Mouse (Mus musculus): ENCODE results near the gene Zdhhc19.

Zdhhc19 gene

DNA sequence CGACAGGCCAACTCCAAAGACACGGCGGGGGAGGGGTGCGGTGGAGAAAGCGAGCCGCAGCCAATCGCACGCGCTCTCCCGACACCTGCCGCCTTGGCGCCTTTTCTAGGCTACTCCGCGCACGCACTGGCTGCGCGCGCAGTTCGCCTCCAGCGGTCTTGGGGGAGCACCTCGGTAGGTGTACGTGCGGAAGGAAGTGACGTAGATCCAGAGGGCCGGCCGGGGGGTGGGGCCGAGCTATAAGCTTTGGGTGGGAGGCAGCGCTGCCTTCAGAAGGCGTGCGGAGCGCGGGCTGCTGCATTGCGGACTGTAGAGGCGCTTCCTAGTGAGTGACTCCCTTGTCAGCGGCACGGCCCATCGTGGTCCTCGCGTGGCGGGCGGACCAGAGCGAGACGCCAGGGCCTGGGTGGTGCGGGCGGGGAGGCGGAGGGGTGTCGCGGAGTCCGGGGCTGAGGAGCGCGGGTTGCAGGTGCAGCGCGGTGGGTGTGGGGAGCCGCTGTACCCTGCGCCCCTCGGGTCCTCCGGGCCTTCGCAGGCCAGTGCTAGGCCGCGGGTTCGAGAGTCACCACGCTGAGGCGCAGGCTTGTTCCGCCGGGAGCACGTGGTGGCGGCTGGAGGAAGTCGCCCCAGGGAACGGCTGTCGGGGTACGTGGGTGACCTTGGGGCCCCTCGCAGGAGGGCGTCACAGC, 112.8 kb downstream of the Zdhhc19 start, which contains the start of gene Tfrc:
Gene Tfrc (plus strand): TSS at position 209 of the 689 bp plus-strand sequence.
- DNase-seq (ENCODE audit: low read depth, low spot score) = peak; percentile 99

DNA sequence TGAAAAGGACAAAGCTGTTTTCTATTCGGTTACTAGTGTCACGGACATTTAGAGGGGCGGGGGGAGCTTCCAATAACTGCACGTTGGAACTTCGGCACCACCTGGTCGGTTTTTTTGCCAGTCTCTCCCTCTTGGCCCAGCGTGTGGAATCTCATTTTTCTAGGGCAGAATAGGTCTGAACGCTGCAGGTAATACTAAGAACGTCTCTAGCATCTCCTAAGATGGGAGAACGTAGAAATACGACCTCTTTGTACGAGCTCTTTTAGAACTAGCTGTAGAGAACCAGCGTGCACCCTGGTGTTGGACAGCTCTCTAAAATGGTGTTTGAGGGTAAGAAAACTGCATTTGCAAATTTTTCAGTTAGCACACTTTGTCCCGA, 113.3 kb downstream of the Zdhhc19 start:
- DNase-seq (ENCODE audit: low read depth, low spot score) = no peak

- DNase-seq (ENCODE audit: low read depth, low spot score) = no peak
Measured at GRCm38 (mm10) chr16:32610460-32611255, 114.6 kb downstream of the Zdhhc19 start.
